Mouse (Mus musculus): ENCODE measurements around the gene Rps23. TPM values are rescaled to one million over a fixed set of nuclear protein-coding genes. Genes with fewer than 3 reads are reported as not detected.
"Not testable (repeated sequence)": the region's sequence is repeated elsewhere in the genome, so short reads cannot be mapped to it uniquely, and the experiment has no call there.

Gene Rps23
- total and polyA plus RNA-seq, 2 experiments: 76.5 to 309 TPM

DNA sequence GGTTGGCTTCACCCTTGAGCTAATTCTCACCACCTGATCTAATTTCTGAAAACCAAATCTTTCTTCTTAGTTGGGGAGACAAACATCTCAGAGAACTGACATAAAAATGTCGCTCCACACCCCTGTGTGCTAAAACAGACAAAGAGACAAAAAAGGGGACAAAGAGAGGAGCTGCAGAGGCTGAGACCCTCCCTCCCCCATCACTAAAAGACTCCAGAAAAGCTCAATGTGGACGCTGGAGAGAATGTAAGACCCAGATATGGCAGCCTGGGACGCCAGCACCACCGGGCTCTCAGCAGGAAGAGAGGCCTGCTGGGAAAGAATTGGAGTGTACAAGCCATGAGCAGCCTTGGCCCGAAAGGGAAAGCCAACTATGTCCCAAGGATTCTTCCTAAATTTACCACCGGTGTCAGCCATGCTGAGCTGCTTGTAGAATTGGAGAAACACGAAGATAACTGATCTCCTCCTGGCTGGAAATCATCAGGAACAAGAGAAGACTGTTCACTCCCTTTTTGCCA lies 9.0 kb upstream of the Rps23 start:
- DNase-seq (ENCODE audit: extremely low read depth, low read depth, low spot score): no peak
- H3K27me3 ChIP-seq (ENCODE audit: control insufficient read depth, insufficient read depth, low read length): no peaks in the 10 kb centered on the region
- H3K4me1 ChIP-seq (ENCODE audit: control insufficient read depth, insufficient read depth, low read length): no peaks in the 10 kb centered on the region
- H3K9ac ChIP-seq (ENCODE audit: low read depth, low read length): no peak overlapping the region
- no peak overlapping the region for H3K4me3 ChIP-seq (ENCODE audit: insufficient read depth, low read depth, low read length)
- no peaks in the 10 kb centered on the region for H3K36me3 ChIP-seq (ENCODE audit: control insufficient read depth, insufficient read depth, low read length)
- WGBS: 74% methylated on average over 7 of the region's 7 CpGs
- H3K27ac ChIP-seq (replicated peaks; ENCODE audit: insufficient read depth, low read depth, low read length): no peak overlapping the region
- TF ChIP-seq POLR2A (IDR thresholded peaks at IDR 0.05; ENCODE audit: extremely low read depth, insufficient read depth, low read length) (no peak), CTCF (IDR thresholded peaks at IDR 0.05; ENCODE audit: low read depth, low read length) (no peak)
- no peaks in the 10 kb centered on the region for H3K79me2 ChIP-seq (ENCODE audit: control insufficient read depth, insufficient read depth, low read length)

GRCm38 (mm10) chr13:90914721-90915120 lies 8.0 kb upstream of the Rps23 start:
- H3K4me1 ChIP-seq (ENCODE audit: control insufficient read depth, insufficient read depth, low read length): no peaks in the 10 kb centered on the region
- WGBS: 86% methylated on average over 4 of the region's 4 CpGs

GRCm38 (mm10) chr13:90923617-90924016 lies 859 bp downstream of the Rps23 start:
- peak overlapping the region; percentile 77 for H3K27ac ChIP-seq (replicated peaks; ENCODE audit: insufficient read depth, low read depth, low read length)

More at GRCm38 (mm10) chr13:90914721-90915120, 8.0 kb upstream of the Rps23 start:
- Histone ChIP-seq H3K27ac (replicated peaks; ENCODE audit: insufficient read depth, low read depth, low read length) (no peak overlapping the region), H3K27me3 (ENCODE audit: control insufficient read depth, insufficient read depth, low read length) (no peaks in the 10 kb centered on the region), H3K4me3 (ENCODE audit: insufficient read depth, low read depth, low read length) (no peak overlapping the region), H3K36me3 (ENCODE audit: control insufficient read depth, insufficient read depth, low read length) (no peaks in the 10 kb centered on the region), H3K79me2 (ENCODE audit: control insufficient read depth, insufficient read depth, low read length) (no peaks in the 10 kb centered on the region), H3K9ac (ENCODE audit: low read depth, low read length) (no peak overlapping the region)
- DNase-seq (ENCODE audit: extremely low read depth, low read depth, low spot score): no peak
- no peak for TF ChIP-seq CTCF (IDR thresholded peaks at IDR 0.05; ENCODE audit: low read depth, low read length)
- no peak for TF ChIP-seq POLR2A (IDR thresholded peaks at IDR 0.05; ENCODE audit: extremely low read depth, insufficient read depth, low read length)

GRCm38 (mm10) chr13:90924072-90924471 lies 1.3 kb downstream of the Rps23 start:
- WGBS: 40% methylated on average over 9 of the region's 9 CpGs
- no peak overlapping the region for H3K4me3 ChIP-seq (ENCODE audit: insufficient read depth, low read depth, low read length)
- no peak overlapping the region for H3K27ac ChIP-seq (replicated peaks; ENCODE audit: insufficient read depth, low read depth, low read length)
- H3K4me1 ChIP-seq (ENCODE audit: control insufficient read depth, insufficient read depth, low read length): no peaks in the 10 kb centered on the region
- no peaks in the 10 kb centered on the region for H3K79me2 ChIP-seq (ENCODE audit: control insufficient read depth, insufficient read depth, low read length)
- no peak overlapping the region for H3K9ac ChIP-seq (ENCODE audit: low read depth, low read length)
- DNase-seq (ENCODE audit: extremely low read depth, low read depth, low spot score): peak; percentile 10
- peaks cover 19% of the 10 kb centered on the region for H3K36me3 ChIP-seq (ENCODE audit: control insufficient read depth, insufficient read depth, low read length)
- TF ChIP-seq POLR2A (IDR thresholded peaks at IDR 0.05; ENCODE audit: extremely low read depth, insufficient read depth, low read length) (no peak), CTCF (IDR thresholded peaks at IDR 0.05; ENCODE audit: low read depth, low read length) (no peak)
- no peaks in the 10 kb centered on the region for H3K27me3 ChIP-seq (ENCODE audit: control insufficient read depth, insufficient read depth, low read length)

More at GRCm38 (mm10) chr13:90923617-90924016, 859 bp downstream of the Rps23 start:
- H3K36me3 ChIP-seq (ENCODE audit: control insufficient read depth, insufficient read depth, low read length): peaks cover 17% of the 10 kb centered on the region
- not testable (repeated sequence) for H3K4me1 ChIP-seq (ENCODE audit: control insufficient read depth, insufficient read depth, low read length); H3K27me3 ChIP-seq (ENCODE audit: control insufficient read depth, insufficient read depth, low read length); DNase-seq (ENCODE audit: extremely low read depth, low read depth, low spot score); H3K79me2 ChIP-seq (ENCODE audit: control insufficient read depth, insufficient read depth, low read length)
- peak overlapping the region; percentile 85 for H3K4me3 ChIP-seq (ENCODE audit: insufficient read depth, low read depth, low read length)
- 0% methylated on average over 13 of the region's 13 CpGs for WGBS
- H3K9ac ChIP-seq (ENCODE audit: low read depth, low read length): peak overlapping the region; percentile 91

DNA sequence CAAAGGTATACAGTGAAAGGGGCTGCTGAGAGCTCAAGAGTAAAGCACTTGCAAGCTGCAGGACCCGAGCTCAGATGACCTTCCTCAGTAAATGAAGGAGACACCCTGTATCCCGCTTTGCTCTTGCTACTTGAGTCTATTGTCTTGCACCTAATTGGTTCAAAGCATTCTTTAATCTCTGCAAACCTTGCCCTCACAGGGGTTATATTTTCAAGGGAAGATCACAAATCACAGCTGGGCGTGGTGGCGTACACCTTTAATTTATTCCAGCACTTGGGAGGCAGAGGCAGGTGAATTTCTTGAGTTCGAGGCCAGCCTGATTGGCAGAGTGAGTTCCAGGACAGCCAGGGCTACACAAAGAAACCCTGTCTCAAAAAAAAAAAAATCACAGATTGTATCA lies 2.4 kb downstream of the Rps23 start:
- peaks cover 19% of the 10 kb centered on the region for H3K36me3 ChIP-seq (ENCODE audit: control insufficient read depth, insufficient read depth, low read length)
- no peaks in the 10 kb centered on the region; the same call in 1 of the 2 replicates for H3K4me1 ChIP-seq (ENCODE audit: control insufficient read depth, insufficient read depth, low read length)
- TF ChIP-seq CTCF (IDR thresholded peaks at IDR 0.05; ENCODE audit: low read depth, low read length) (no peak), POLR2A (IDR thresholded peaks at IDR 0.05; ENCODE audit: extremely low read depth, insufficient read depth, low read length) (no peak)
- no peaks in the 10 kb centered on the region for H3K79me2 ChIP-seq (ENCODE audit: control insufficient read depth, insufficient read depth, low read length)
- no peak overlapping the region for H3K4me3 ChIP-seq (ENCODE audit: insufficient read depth, low read depth, low read length)
- DNase-seq (ENCODE audit: extremely low read depth, low read depth, low spot score): no peak
- H3K9ac ChIP-seq (ENCODE audit: low read depth, low read length): no peak overlapping the region
- no peaks in the 10 kb centered on the region for H3K27me3 ChIP-seq (ENCODE audit: control insufficient read depth, insufficient read depth, low read length)
- 93% methylated on average over 5 of the region's 5 CpGs for WGBS
- no peak overlapping the region for H3K27ac ChIP-seq (replicated peaks; ENCODE audit: insufficient read depth, low read depth, low read length)

- no peak for TF ChIP-seq POLR2A (IDR thresholded peaks at IDR 0.05; ENCODE audit: extremely low read depth, insufficient read depth, low read length)
- no peak for TF ChIP-seq CTCF (IDR thresholded peaks at IDR 0.05; ENCODE audit: low read depth, low read length)
- Histone ChIP-seq H3K9ac (ENCODE audit: low read depth, low read length) (no peak overlapping the region), H3K27me3 (ENCODE audit: control insufficient read depth, insufficient read depth, low read length) (no peaks in the 10 kb centered on the region), H3K36me3 (ENCODE audit: control insufficient read depth, insufficient read depth, low read length) (peaks cover 19% of the 10 kb centered on the region), H3K4me1 (ENCODE audit: control insufficient read depth, insufficient read depth, low read length) (no peaks in the 10 kb centered on the region; the same call in 1 of the 2 replicates), H3K27ac (replicated peaks; ENCODE audit: insufficient read depth, low read depth, low read length) (no peak overlapping the region), H3K79me2 (ENCODE audit: control insufficient read depth, insufficient read depth, low read length) (no peaks in the 10 kb centered on the region), H3K4me3 (ENCODE audit: insufficient read depth, low read depth, low read length) (no peak overlapping the region)
- DNase-seq (ENCODE audit: extremely low read depth, low read depth, low spot score): no peak
- WGBS: 78% methylated on average over 7 of the region's 7 CpGs
Observed at GRCm38 (mm10) chr13:90926125-90926765, 3.5 kb downstream of the Rps23 start.
